Mouse (Mus musculus) small intestine, adult 2 months (tissue): ENCODE measurements at regions not wholly inside any gene's neighbourhood (a gene's known extent, or its start where the extent isn't known, plus 50 kb on each side); places are given as distances from the start of the nearest gene placed in this dataset.

Source experiments
- CTCF ChIP-seq: fragments of 200-500 bp; IDR thresholded peaks from 2 replicates; pipeline ENCODE4 v1.5.1; 2012; ENCODE audit warnings: low read depth, mild to moderate bottlenecking, control low read depth, inconsistent platforms, low read length, moderate library complexity, mixed read lengths; ENCODE audit not compliant: insufficient replicate concordance, insufficient read length; ENCODE audit errors: extremely low read depth
- POLR2A ChIP-seq: fragments of 200-500 bp; IDR thresholded peaks from 2 replicates; pipeline ENCODE4 v1.6.1; 2012; ENCODE audit warnings: low read depth, mild to moderate bottlenecking, control low read depth, inconsistent platforms, low read length, moderate library complexity

GRCm38 (mm10) chr13:5257891-5258660 lies 603.2 kb upstream of the Klf6 start:
- TF ChIP-seq CTCF (no peak), POLR2A (no peak)
